Mouse (Mus musculus) NIH3T3 (cell line): ENCODE measurements at regions not wholly inside any gene's neighbourhood (a gene's known extent, or its start where the extent isn't known, plus 50 kb on each side); places are given as distances from the start of the nearest gene placed in this dataset.

ENCODE experiments used
- DNase-seq: peaks from one replicate; pipeline ENCODE4 v3.0.0-alpha.2; 2012; ENCODE audit warnings: low read depth

DNA sequence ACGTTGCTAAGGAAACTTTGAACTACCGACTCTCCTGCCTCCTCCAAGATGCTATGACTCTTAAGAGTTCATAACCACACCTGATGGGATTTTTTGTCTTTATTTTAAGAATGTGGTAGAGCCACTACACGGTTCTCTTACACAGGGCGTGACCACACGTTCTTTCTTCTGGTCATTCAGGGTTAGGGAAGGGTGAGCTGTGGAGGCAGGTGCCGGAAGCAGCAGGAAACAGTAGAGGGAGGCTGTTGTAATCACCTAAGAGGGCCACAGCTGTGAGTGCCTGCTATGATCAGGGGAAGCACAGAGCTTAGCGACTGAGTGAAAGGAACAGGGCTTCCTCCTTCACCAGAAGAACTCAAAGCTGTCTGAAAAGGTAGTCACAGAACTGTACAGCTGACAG is 50.6 kb upstream of the Larp1 start:
- no peak for DNase-seq

DNA sequence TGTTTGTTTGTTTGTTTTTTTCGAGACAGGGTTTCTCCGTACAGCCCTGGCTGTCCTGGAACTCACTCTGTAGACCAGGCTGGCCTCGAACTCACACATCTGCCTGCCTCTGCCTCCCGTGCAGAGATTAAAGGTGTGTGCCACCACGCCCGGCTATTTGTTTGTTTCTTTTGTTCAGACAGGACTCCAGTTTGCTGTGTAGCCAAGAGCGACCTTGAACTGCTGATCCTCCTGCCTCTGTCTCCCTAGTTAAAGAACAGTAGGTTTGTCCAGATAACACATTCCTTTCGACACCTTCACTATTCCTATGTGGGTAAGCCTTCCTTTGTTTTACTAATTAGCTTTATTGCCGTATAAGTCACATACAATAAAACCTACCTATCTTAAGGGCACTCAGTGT is 52.0 kb upstream of the Larp1 start:
- no peak for DNase-seq

DNA sequence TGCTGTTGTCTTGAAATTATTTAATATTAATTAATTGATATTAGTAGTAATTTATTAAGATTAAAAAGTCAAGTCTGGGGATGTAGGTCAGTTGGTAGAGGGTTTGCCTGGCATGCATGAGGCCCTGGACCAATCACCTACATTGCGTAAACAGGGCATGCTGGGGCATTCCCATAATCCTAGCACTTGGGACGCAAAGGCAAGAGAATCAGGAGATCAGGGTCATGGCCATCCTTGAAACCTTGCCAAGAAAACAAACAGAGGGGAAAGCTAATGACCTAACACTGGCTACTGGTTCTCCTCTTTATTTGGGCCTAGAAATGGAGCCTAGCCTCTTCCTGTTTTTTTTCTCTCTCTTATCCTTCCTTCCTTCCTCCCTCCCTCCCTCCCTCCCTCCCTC is 52.8 kb upstream of the Larp1 start:
- no peak for DNase-seq

DNA sequence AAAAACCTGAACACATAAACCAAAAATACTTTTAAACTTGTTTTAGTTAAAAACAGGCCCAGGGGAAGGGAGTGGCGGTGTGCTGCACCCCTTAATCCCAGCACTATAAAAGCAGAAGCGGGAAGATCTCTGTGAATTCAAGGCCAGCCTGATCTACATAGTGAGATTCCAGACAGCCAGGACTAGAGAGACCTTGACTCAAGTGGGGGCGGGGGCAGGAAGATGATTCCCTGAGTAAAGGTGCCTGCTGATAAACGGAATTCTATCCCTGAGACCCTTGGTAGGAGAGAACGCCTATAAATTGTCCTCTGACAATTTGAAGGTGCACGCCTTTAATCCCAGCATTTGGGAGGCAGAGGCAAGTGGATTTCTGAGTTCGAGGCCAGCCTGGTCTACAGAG is 53.4 kb upstream of the Larp1 start:
- DNase-seq = no peak

DNA sequence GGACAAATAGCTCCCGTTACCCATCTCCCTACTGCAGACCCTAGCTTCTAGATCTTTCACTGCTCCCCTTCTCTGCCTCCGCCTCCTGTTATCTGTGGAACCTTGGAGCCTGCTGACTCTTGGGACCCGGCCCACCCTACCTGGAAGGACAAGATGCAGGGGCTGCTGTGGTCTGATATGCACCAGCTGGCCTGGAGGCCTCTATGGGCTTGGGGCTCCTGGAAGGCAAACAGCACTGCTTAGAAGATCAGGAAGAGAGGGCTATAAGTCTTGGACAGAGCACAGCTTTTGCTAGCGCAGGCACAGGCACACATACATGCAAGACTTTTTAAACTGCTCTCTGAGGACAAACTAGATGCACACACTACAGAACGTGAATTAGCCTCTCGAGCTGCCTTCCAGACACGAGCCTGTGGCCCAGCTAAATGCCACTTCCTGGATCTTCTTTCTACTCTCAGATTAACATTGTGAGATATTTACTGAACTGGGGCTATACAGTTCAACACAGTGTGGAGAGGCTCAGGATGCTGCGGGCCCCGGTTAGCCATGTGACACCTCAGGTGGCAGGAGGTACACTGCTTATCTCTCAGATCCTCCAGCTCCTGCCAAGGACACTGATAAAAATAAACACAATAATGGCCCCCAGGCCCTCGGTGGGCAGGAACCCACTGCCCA is 54.2 kb upstream of the Larp1 start:
- DNase-seq = no peak

DNA sequence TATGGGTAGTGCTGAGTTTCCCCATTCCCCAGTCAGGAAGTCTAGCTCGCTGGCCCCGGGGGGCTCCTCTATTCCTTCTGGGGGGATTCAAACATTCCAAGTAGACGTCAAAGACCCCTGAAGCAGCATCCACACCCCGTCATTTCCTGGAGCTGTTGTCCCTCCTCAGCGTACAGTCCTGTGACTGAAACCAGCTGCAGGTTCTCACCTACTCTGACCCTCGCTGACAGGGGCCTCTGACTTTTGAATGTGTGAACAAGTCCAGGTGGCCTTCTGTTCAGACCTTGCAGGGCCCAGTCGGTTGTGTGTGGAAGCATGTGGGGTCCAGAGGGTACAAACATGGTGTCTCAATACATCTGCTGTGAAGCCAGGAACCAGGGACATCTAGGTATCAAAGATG is 55.2 kb upstream of the Larp1 start:
- no peak for DNase-seq

DNA sequence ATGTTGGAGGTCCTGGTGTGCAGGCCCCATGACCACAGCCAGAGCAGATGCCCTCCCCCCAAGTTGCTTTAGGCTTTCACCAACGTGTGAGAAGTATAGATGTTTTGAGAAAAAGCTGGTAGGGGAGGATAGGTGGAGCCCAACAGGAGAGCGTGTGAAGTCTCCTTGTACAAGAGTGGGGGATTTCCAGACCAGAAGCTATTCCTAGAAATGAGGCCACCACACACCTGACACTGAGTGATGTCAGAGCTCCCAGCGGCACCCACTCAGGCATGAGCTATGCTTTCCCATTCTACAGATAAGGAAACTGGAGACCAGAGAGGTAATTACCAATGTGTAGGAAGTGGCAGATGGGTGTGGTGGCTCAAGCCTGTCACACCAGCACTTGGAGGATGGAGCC is 56.2 kb upstream of the Larp1 start:
- no peak for DNase-seq

DNA sequence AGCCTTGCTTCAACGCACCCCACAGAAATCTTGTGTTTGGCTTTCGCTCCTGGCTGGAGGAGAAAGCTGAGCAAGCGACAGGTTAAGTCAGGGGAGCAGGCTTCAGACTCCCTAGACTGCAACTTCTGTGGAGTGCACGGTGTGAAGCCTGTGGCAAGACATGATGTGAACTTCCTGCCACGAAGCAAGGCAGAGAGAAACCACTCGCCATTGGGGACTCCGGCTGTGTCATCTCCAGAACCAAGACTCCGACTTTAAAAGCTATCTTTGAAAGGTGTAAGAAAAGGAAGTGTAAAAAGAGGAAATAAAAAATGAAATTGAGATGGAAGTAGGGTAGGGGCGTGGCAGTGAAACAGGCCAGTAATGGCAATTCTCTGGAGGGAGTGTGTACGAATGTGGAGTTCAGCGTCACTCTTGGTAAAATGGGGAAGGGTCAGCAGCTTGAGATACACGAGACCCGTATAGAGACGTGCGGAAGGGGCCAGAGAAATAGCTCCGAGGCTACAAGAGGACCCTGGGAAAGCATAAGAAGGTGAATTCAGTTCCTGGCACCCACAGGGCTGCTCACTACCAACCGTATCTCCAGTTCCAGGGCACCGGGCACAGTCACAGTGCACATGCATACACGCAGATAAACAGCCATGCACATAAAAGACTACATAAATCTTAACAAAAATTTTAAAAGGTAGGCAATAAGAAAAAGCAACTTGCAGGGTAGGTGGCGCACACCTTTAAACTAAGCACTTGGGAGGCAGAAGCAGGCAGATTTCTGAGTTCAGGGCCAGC is 57.1 kb upstream of the Larp1 start:
- no peak for DNase-seq

DNA sequence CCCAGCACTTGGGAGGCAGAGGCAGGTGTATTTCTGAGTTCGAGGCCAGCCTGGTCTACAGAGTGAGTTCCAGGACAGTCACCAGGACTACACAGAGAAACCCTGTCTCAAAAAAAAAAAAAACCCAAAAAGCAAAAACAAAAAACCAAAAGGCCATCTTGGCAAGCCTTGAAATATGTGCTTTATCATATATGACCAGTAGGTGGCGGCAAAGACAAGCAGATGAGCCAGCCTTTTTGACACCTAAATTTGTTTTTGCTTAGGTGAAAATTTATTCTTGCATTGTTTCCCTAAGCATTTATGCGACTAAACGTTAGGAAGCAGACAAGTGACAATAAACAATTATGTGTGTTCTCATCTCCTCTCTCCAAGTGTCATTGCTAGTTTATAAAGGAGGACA is 57.9 kb upstream of the Larp1 start:
- peak; percentile 87 for DNase-seq

DNA sequence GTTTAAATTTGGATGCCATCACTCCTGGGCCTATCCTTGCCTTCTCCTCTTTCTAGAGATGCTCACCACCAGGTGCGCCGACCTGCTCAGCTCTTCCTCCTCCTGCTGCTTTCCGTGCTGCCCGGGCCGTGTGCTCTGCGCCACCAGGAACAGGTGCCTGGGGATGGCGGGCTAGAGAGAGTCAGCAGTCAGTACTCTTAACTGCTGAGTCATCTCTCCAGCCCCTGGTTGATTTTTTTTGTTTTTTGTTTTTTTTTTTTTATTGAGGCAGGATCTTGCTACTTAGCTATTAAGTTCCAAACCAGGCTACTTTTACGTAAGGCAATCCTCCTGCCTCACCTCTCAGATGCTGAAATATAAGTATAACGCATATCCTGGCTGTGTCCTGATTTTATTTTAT is 59.8 kb upstream of the Larp1 start:
- DNase-seq = no peak

DNA sequence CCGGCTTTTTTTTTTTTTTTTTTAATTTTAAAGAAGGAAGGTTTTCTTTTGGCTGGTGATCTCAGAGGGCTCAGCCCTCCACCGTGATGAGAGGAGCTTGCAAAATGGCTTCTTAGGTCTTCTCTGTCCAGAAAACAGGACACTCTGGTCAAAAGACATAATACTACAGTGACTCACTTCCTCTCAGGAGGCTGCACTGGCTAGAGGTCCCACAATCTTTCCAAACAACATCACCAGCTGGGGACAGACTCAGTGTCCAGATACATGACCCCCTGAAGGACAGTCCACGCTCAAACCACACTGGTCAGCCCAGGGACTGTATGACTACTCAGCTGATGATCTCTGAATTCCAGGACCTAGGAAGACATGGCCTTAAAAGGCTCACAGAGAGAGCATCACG is 61.5 kb upstream of the Larp1 start:
- DNase-seq = no peak

DNA sequence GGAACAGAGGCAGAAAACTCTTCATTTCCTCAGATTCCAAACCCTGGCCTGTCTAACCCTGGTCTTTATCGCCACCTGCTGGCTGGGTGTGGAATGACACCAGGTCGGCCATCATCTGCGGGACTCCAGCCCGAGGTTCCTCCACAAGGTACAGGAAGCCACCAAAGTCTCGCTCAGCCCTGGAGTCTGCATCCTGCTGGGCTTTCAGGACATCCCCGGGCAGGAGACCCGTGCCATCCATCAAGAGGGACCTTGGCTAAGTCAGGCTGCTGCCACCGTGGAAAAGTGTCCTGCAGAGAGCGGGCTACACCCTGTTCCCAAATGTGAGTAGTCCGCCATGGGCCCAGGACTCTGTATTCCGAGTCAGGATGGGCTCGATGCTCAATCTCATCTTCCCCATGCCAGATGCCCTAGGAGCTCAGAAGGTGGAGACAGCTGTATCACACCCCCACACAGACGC is 74.4 kb upstream of the Larp1 start:
- peak; percentile 90 for DNase-seq

DNA sequence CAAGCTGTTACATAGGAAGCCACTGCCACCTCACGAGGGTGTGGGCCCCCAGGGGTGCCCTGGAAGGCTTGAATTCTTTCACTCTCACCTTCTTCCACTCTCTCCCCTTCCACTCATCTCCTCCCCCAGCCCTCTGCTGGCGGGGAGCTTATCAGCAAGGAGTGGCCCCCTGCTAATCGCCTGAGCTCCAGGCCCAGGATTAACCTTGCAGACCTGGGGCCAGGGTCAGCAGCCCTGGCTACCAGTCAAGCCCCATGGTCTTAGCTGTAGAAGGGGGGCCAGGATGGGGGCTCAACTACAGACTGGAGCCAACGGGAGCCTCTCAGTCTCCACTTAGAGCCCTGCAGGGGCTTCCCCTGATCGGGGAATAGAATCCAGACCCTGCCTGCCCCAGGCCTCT is 75.8 kb upstream of the Larp1 start:
- DNase-seq = no peak

DNA sequence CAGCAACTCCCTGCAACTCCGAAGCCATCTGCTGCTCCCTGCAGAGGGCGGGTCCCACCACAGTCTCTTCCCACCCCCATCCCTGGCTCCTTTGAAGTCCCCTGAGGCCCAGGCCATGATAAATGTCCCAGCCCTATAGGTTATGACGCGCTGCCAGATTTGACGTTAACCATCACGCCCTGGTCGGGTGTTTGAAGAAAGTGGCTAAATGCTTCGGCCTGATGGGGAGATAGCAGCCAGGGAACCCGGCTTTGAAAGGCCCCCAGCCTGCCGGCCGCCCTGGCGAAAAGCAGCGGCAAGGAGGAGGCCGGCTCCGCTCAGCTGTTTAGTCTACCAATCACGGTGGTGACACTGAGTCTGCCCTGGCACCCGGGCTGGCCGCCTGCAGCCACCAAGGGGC is 79.4 kb upstream of the Larp1 start:
- no peak for DNase-seq

DNA sequence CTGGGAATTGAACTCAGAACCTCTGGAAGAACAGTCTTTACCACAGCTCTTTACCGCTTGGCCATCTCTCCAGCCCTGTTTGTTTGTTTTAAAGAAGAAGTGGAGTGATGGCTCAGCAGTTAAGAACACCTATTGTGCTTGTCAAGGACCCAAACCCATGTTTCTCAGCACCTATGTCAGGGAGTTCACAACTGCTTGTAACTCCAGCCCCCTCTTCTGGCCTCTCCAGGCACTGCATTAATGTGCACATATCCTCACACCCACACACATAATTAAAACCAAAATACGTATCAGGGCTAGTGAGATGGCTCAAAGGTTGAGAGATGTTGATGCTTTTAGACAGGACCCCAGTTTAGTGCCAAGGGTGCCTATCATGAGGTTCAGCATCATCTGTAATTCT is 87.6 kb upstream of the Hand1 start:
- no peak for DNase-seq

DNA sequence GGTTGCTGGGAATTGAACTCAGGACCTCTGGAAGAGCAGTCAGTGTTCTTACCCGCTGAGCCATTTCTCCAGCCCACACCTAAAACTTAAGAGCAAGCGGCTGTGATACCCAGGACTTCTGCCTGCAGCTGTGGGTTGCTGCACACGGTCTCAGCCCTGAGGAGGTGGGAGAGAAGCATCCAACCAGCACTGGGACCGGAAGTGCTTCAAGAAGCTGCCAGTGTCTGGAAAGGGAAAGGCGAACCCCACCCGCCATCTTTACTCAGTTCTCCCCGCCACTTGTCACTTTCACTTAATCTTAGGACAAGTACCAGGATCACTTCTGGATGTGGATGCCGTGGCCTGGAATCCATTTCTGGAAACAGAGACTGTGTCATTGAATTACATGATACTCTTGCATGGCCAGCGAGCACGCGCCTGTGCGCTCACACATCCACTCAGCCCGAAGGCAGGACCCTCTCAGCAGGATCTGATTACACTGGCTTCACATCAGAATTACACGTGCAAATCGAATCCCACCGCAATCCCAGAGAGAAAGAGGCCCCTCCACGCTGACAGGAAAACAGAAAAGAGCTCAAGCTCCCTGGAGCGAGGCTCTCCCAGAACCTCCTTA is 85.9 kb upstream of the Hand1 start:
- no peak for DNase-seq

DNA sequence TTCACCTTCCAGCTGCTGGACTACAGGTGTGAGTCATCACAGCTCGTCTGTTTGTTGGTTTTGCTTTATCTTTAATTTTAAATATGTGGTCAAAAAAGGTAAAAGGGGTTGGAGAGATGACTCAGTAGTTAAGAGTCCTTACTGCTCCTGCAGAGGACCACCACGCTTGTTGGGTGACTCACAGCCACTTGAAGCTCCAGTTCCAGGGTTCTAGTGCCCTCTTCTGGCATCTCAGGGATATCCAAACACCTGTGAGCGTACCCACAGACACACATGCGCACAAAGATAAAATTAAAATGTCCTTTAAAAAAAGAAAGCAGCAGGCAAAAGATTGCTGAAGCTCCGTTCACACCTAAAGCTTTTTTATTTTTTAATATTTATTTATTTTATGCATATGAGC is 85.4 kb upstream of the Hand1 start:
- DNase-seq = peak; percentile 46

DNA sequence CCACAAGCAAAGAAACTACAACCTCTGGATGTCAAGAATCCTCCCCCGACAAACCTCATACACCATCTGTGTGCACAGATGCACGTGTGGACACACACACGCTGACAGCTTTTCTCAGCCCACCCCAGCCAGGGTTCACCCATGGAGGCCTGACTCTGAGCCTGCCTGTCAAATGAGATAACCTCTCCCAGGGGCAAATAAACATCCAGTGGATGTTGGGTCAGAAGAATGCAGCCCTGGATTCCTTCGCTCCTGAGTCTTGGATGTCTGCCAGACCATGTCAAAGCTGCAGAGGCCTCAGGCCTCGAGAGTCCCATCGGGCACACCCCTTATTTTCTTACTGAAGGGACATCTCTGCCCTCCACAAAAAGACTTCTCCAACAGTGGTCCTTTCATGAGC is 83.4 kb upstream of the Hand1 start:
- peak; percentile 66 for DNase-seq

DNA sequence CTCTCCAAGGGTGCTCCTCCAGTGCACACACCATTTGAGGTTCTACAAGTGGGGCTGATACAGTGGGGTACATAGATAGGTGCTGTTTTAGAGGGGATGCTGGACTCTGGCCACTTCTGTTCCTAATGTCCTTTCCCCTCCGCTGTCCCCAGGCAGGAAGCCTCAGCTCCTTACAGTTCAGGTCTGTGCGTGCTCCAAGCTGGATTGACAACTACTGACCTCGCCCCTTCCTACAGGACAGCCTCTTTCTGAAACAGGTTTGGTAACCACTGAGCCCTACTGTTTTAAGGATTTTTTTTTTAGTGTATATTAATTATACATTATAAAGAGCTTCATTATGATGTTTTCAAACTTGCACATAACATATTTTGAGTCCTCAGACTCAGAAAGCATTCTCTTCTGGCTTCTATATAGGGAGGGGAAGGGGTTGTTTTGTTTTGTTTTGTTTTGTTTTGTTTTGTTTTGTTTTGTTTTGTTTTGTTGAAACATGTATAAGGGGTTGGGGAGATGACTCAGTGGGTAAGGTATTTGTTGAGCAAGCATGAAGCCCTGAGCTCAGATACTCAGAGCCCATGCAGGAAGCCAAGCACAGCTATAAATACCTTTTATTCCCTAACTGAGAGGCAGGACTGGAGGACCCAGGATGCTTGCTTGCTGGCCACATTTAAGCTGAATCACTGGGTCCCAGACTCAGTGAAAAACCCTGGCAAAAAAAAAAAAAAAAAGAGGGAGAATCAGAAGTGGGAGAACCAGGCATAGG is 81.4 kb upstream of the Hand1 start:
- peak; percentile 84 for DNase-seq

DNA sequence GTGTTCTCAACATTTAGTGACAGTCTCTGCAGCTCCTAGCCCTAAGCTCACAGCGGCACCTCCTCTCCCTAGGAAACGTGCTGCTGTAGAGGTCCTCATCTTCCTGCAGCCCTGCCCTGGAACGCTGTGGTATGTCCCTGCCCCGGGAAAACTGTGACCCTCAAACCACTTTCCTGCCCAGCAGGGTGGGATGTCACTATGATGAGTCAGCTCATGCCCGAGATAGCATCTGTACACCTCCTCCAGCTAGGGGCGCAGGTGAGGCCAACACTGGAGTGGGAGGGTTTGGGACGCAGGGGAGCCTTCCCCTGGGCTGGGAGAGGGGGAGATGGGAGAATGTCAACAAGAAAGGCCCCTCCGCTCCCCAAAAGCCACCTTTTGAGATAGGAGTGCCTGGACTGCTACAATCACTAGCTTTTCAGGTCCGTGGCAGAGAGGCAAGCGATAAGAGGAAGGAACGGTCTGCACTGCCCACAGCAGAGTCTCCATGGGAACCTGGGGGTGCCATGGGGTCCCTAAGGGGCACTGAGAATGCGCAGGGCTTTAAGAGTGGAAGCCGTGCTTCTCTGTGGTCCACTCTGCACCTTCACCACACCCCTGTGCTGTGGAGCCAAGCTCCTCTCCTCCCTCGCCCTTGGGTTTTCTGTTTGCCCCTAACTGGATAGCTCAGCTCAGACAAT is 80.5 kb upstream of the Hand1 start:
- no peak for DNase-seq

DNA sequence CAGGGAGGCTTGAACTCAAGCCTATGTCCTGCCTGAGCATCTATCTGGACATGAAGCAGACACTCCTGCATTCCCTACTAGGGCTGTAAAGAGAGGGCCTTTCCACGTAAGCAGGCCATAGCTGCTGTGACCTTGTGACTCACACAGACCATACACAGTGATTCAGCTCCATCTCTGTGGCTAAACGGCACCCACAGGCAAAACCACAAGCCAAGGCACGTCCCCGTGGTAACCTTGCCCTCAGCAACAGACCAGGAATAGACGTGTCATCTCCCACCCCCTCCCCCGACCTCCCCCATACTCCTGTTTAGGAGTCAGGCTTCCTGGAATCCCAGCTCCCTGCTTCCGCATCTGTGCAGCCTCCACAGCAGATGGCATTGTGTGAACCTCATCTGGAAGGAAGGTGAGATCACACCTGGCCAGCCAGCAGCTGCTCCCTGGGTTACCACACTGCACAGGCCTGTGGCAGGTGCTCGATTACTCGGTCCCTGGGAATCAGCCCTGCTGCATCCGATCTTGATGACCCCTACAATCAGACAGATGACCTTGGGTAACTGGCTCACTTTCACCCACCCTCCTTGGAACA is 79.2 kb upstream of the Hand1 start:
- DNase-seq = peak; percentile 85

DNA sequence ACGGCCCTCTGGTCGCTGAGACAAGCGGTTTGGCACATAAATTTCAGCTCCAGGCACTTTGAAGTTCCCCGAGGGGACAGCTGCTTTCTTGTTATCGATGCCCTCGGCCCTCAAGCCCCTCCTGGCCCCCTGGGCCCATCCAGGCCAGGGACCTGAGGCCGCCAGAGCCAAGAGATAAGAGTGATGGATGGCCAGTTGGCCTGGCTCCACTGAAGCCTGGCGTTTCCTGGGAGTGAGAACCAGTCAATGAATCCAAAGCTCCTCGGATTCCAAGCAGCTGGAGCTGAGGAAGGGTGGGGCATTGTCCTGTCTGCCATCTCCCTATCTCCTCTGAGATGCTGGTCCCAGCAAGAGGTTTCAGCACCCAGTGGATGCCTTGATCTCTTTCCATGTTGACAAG is 71.6 kb upstream of the Hand1 start:
- DNase-seq = no peak
